Mouse (Mus musculus) bone marrow macrophage, adult 2 months (primary cell): ENCODE results near the gene Tmtc2.

Experiments used
- CTCF ChIP-seq: IDR thresholded peaks from 2 replicates; pipeline ENCODE4 v1.5.1; 2012; ENCODE audit warnings: low read depth, mild to moderate bottlenecking, low read length, moderate library complexity
- POLR2A ChIP-seq: IDR thresholded peaks from 2 replicates; pipeline ENCODE4 v1.6.1; 2012; ENCODE audit warnings: mild to moderate bottlenecking, low read depth, low read length, borderline replicate concordance

- TF ChIP-seq POLR2A (no peak), CTCF (no peak)
Measured at GRCm38 (mm10) chr10:105323646-105324192, 250.5 kb downstream of the Tmtc2 start.
